Mouse (Mus musculus): ENCODE measurements at regions not wholly inside any gene's neighbourhood (a gene's known extent, or its start where the extent isn't known, plus 50 kb on each side); places are given as distances from the start of the nearest gene placed in this dataset.

DNA sequence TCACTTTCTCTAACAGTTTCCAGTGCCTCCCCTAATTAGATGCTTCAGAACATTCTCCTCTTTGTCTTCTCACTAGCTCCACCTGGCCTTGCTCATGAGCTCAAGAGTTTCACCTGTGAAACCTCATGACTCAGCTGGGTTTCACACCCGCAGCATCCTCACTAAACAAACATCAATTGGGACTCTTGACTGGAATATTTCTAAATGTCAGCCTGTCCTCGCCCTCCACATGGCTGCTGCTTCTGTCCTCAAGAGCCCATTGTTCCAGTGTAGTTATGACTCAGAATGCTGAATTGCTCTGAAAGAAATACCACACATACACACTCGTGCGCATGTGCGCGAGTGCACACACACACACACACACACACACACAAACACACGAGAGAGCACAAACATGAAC, 407.2 kb downstream of the Prss52 start:
- H3K4me3 ChIP-seq (ENCODE audit: low read depth, low read length), result no peak overlapping the region
- no peaks in the 10 kb centered on the region for H3K9me3 ChIP-seq (ENCODE audit: control insufficient read depth, low read depth, low read length)
- H3K4me2 ChIP-seq (replicated peaks; ENCODE audit: low read depth, low read length), result no peak overlapping the region
- H3K27me3 ChIP-seq (ENCODE audit: control insufficient read depth, insufficient read depth, low read length), result no peaks in the 10 kb centered on the region
- no peaks in the 10 kb centered on the region for H3K36me3 ChIP-seq (ENCODE audit: control insufficient read depth, insufficient read depth, low read length)
- H3K4me1 ChIP-seq (ENCODE audit: control insufficient read depth, insufficient read depth, low read length), result no peaks in the 10 kb centered on the region
- 77% methylated on average over 7 of the region's 7 CpGs for WGBS
- H3K9ac ChIP-seq (replicated peaks; ENCODE audit: low read depth, low read length), result no peak overlapping the region
- no peak for ATAC-seq (ENCODE audit: insufficient number of reproducible peaks, insufficient read depth, low FRiP score, low read depth)
- H3K27ac ChIP-seq (ENCODE audit: low read length), result no peak overlapping the region

DNA sequence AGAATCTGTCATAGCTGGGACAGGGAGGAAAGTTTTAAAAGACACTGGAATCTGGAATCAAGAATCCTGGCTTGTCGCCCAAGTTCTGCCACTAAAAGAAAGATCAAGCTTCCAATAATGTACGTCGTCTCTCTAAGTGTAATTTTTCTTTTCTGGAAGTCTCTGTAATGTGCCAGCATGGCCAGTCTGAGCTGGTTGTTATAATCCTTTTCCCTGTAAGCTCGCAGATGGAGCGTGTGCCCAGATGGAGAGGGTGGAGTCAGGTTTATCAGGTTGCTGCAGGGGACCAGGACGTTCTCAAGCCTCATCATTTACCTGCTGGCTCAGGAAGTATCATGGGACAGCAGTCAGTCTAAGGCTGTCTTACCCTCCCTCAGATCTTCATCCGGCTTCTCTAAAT, 408.6 kb downstream of the Prss52 start:
- no peak overlapping the region for H3K27ac ChIP-seq (ENCODE audit: low read length)
- no peak overlapping the region; the same call in 1 of the 2 replicates for H3K9ac ChIP-seq (replicated peaks; ENCODE audit: low read depth, low read length)
- H3K36me3 ChIP-seq (ENCODE audit: control insufficient read depth, insufficient read depth, low read length), result no peaks in the 10 kb centered on the region
- no peak overlapping the region for H3K4me2 ChIP-seq (replicated peaks; ENCODE audit: low read depth, low read length)
- H3K9me3 ChIP-seq (ENCODE audit: control insufficient read depth, low read depth, low read length), result no peaks in the 10 kb centered on the region
- no peak for ATAC-seq (ENCODE audit: insufficient number of reproducible peaks, insufficient read depth, low FRiP score, low read depth)
- WGBS, result 48% methylated on average over 7 of the region's 7 CpGs
- no peak overlapping the region for H3K4me3 ChIP-seq (ENCODE audit: low read depth, low read length)
- H3K4me1 ChIP-seq (ENCODE audit: control insufficient read depth, insufficient read depth, low read length), result no peaks in the 10 kb centered on the region
- no peaks in the 10 kb centered on the region for H3K27me3 ChIP-seq (ENCODE audit: control insufficient read depth, insufficient read depth, low read length)

DNA sequence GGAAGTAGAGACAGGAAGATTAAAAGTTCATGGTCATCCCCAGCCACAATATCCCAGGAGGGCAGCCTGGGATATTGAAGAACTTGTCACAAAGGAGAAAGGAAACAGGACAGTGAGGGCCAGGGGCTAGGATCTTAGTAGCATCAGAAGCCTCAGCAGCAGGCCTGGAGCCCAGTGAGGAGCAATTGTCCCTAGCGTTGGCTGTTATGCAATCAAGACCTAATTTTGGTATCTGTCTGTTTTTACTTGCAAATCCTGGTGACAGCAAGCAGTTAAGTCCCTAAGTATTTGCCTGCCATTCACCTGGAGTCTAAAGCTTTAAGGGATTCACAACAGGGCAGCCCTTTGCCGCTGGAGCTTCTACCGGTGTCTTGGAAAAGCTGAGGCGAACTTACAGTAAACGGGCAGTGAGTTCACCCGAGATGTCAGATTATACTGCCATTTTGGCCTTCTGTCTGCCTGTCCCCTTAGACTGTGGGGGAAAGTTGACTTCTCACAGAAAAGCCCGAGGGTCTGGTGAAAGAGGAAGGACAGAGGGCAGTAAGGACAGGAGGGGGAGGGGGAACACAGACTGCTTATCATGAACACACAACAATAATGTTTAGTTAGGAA, 413.6 kb downstream of the Prss52 start:
- H3K9me3 ChIP-seq (ENCODE audit: control insufficient read depth, low read depth, low read length), result no peaks in the 10 kb centered on the region
- no peak overlapping the region for H3K27ac ChIP-seq (ENCODE audit: low read length)
- H3K4me3 ChIP-seq (ENCODE audit: low read depth, low read length), result no peak overlapping the region
- no peaks in the 10 kb centered on the region for H3K4me1 ChIP-seq (ENCODE audit: control insufficient read depth, insufficient read depth, low read length)
- ATAC-seq (ENCODE audit: insufficient number of reproducible peaks, insufficient read depth, low FRiP score, low read depth), result no peak
- 57% methylated on average over 7 of the region's 7 CpGs for WGBS
- H3K4me2 ChIP-seq (replicated peaks; ENCODE audit: low read depth, low read length), result no peak overlapping the region
- H3K9ac ChIP-seq (replicated peaks; ENCODE audit: low read depth, low read length), result no peak overlapping the region
- H3K36me3 ChIP-seq (ENCODE audit: control insufficient read depth, insufficient read depth, low read length), result no peaks in the 10 kb centered on the region
- H3K27me3 ChIP-seq (ENCODE audit: control insufficient read depth, insufficient read depth, low read length), result no peaks in the 10 kb centered on the region

DNA sequence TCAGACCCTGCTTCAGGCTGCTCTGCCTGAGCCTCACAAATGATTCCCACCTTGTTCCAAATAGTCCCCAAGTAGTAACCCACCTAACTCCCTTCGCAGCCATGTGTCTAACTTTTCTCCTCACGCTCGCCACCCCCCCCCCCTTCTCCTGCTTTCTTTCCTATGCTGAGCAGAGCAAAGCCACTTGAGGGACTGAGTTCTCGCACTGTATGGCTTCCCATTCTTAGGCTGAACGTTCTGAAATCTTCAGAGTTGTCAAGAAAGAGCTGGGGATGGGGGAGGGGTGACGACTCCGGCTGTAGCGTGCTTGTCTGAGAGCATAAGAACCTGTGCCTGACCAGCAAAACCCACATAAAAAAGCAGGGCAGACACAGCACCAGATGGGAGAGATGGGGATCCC, 420.6 kb downstream of the Prss52 start:
- Histone ChIP-seq H3K9ac (replicated peaks; ENCODE audit: low read depth, low read length) (no peak overlapping the region), H3K27me3 (ENCODE audit: control insufficient read depth, insufficient read depth, low read length) (no peaks in the 10 kb centered on the region), H3K9me3 (ENCODE audit: control insufficient read depth, low read depth, low read length) (no peaks in the 10 kb centered on the region), H3K27ac (ENCODE audit: low read length) (no peak overlapping the region), H3K4me1 (ENCODE audit: control insufficient read depth, insufficient read depth, low read length) (no peaks in the 10 kb centered on the region), H3K4me3 (ENCODE audit: low read depth, low read length) (no peak overlapping the region), H3K4me2 (replicated peaks; ENCODE audit: low read depth, low read length) (no peak overlapping the region), H3K36me3 (ENCODE audit: control insufficient read depth, insufficient read depth, low read length) (no peaks in the 10 kb centered on the region)
- no peak for ATAC-seq (ENCODE audit: insufficient number of reproducible peaks, insufficient read depth, low FRiP score, low read depth)
- 44% methylated on average over 8 of the region's 8 CpGs for WGBS

GRCm38 (mm10) chr14:64525302-64526078, 421.4 kb downstream of the Prss52 start:
- WGBS, result 47% methylated on average over 10 of the region's 10 CpGs
- no peak overlapping the region for H3K4me3 ChIP-seq (ENCODE audit: low read depth, low read length)
- H3K9ac ChIP-seq (replicated peaks; ENCODE audit: low read depth, low read length), result no peak overlapping the region
- H3K9me3 ChIP-seq (ENCODE audit: control insufficient read depth, low read depth, low read length), result no peaks in the 10 kb centered on the region
- no peaks in the 10 kb centered on the region for H3K36me3 ChIP-seq (ENCODE audit: control insufficient read depth, insufficient read depth, low read length)
- no peaks in the 10 kb centered on the region for H3K4me1 ChIP-seq (ENCODE audit: control insufficient read depth, insufficient read depth, low read length)
- ATAC-seq (ENCODE audit: insufficient number of reproducible peaks, insufficient read depth, low FRiP score, low read depth), result no peak
- H3K4me2 ChIP-seq (replicated peaks; ENCODE audit: low read depth, low read length), result no peak overlapping the region
- H3K27ac ChIP-seq (ENCODE audit: low read length), result no peak overlapping the region
- no peaks in the 10 kb centered on the region for H3K27me3 ChIP-seq (ENCODE audit: control insufficient read depth, insufficient read depth, low read length)

GRCm38 (mm10) chr14:64530541-64530940, 426.5 kb downstream of the Prss52 start:
- WGBS, result 66% methylated on average over 3 of the region's 3 CpGs
- H3K4me3 ChIP-seq (ENCODE audit: low read depth, low read length), result no peak overlapping the region

DNA sequence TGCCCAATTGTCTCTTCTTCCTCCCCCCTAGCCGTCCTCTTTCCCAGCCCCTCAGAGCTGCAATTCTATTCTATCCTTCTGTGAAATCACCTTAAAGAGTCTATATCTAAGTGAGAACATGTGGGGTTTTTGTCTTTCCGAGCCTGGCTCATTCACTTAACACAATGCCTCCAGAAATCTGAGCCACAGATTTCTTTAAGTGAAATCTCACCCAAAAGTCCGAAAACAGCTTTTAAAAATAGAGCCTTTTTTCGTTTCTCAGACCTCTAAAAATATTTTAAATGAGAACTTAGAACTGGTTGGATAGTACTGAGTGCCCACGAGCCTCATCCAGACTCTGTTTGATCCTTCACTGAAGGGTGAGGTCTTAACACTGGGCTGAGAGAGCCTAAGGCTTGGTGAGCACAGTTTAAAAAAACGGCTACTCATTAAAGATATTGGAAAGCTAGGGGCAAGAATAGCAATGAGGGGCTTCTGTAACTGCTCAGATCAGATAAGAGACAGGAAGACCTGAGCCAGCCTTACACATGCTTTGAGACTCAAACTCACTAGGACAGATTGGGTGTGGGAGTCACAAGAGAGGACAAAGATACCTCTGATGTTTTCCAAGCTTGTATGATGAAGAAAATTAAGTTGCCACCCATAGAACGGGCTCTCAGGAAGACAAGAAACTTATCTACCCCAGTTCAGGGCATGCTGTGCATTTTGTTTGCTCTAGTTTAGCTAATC, 427.3 kb downstream of the Prss52 start:
- Histone ChIP-seq H3K27ac (ENCODE audit: low read length) (no peak overlapping the region), H3K4me3 (ENCODE audit: low read depth, low read length) (no peak overlapping the region), H3K27me3 (ENCODE audit: control insufficient read depth, insufficient read depth, low read length) (no peaks in the 10 kb centered on the region), H3K9ac (replicated peaks; ENCODE audit: low read depth, low read length) (no peak overlapping the region), H3K9me3 (ENCODE audit: control insufficient read depth, low read depth, low read length) (no peaks in the 10 kb centered on the region), H3K4me2 (replicated peaks; ENCODE audit: low read depth, low read length) (no peak overlapping the region), H3K36me3 (ENCODE audit: control insufficient read depth, insufficient read depth, low read length) (no peaks in the 10 kb centered on the region), H3K4me1 (ENCODE audit: control insufficient read depth, insufficient read depth, low read length) (no peaks in the 10 kb centered on the region)
- ATAC-seq (ENCODE audit: insufficient number of reproducible peaks, insufficient read depth, low FRiP score, low read depth), result no peak
- WGBS, result 63% methylated on average over 7 of the region's 7 CpGs

More at GRCm38 (mm10) chr14:64530541-64530940, 426.5 kb downstream of the Prss52 start:
- H3K27me3 ChIP-seq (ENCODE audit: control insufficient read depth, insufficient read depth, low read length), result no peaks in the 10 kb centered on the region
- no peaks in the 10 kb centered on the region for H3K4me1 ChIP-seq (ENCODE audit: control insufficient read depth, insufficient read depth, low read length)
- H3K4me2 ChIP-seq (replicated peaks; ENCODE audit: low read depth, low read length), result no peak overlapping the region
- H3K27ac ChIP-seq (ENCODE audit: low read length), result no peak overlapping the region
- H3K9me3 ChIP-seq (ENCODE audit: control insufficient read depth, low read depth, low read length), result no peaks in the 10 kb centered on the region
- no peaks in the 10 kb centered on the region for H3K36me3 ChIP-seq (ENCODE audit: control insufficient read depth, insufficient read depth, low read length)
- ATAC-seq (ENCODE audit: insufficient number of reproducible peaks, insufficient read depth, low FRiP score, low read depth), result no peak
- no peak overlapping the region for H3K9ac ChIP-seq (replicated peaks; ENCODE audit: low read depth, low read length)

- Histone ChIP-seq H3K4me1 (ENCODE audit: control insufficient read depth, insufficient read depth, low read length) (no peaks in the 10 kb centered on the region), H3K27me3 (ENCODE audit: control insufficient read depth, insufficient read depth, low read length) (no peaks in the 10 kb centered on the region), H3K4me3 (ENCODE audit: low read depth, low read length) (no peak overlapping the region), H3K27ac (ENCODE audit: low read length) (no peak overlapping the region), H3K9ac (replicated peaks; ENCODE audit: low read depth, low read length) (no peak overlapping the region), H3K9me3 (ENCODE audit: control insufficient read depth, low read depth, low read length) (no peaks in the 10 kb centered on the region), H3K4me2 (replicated peaks; ENCODE audit: low read depth, low read length) (no peak overlapping the region), H3K36me3 (ENCODE audit: control insufficient read depth, insufficient read depth, low read length) (no peaks in the 10 kb centered on the region)
- no peak for ATAC-seq (ENCODE audit: insufficient number of reproducible peaks, insufficient read depth, low FRiP score, low read depth)
- WGBS, result 85% methylated on average over 5 of the region's 5 CpGs
These were observed 428.3 kb downstream of the Prss52 start for GRCm38 (mm10) chr14:64532351-64532750.

All from stomach, embryonic 14.5 days (tissue).